ENCODE assay signal across 20 mouse cellular contexts in genomic region chr2:131316167-131316566, GRCm38 (mm10). TPM values are rescaled to one million over a fixed set of nuclear protein-coding genes. Genes with fewer than 3 reads are reported as not detected.
DNase-seq lines count a peak whose midpoint lies in the region; ATAC-seq and TF ChIP-seq lines count a peak whose summit lies in the region.
"Had no signal": no experiment of that assay in that cellular context is flagged by ENCODE, and none has a peak within 500 bp of the region (broad histone marks: within the 10 kb centered on the region; RNA-seq: fewer than 3 reads in every experiment).

No protein-coding gene starts in this region.

- peaks cover 13% of the 10 kb centered on the region for H3K9me3 ChIP-seq in hindbrain, embryonic 14.5 days (ENCODE audit: control insufficient read depth, low read length)
- no peaks in the 10 kb centered on the region for H3K9me3 ChIP-seq in hindbrain, postnatal 0 days (ENCODE audit: low read length)
- no peaks in the 10 kb centered on the region for H3K9me3 ChIP-seq in liver, embryonic 12.5 days (replicated peaks)
- no peaks in the 10 kb centered on the region for H3K9me3 ChIP-seq in liver, embryonic 11.5 days (ENCODE audit: control insufficient read depth, low read length)
- 0 out of 2 replicates have a peak, but pooled peaks cover 4% of the 10 kb centered on the region for H3K9me3 ChIP-seq in midbrain, embryonic 16.5 days (replicated peaks; ENCODE audit: control insufficient read depth, low read length, poor library complexity, severe bottlenecking)
- peaks cover 7% of the 10 kb centered on the region; the same call in 1 of the 2 replicates for H3K9me3 ChIP-seq in midbrain, embryonic 11.5 days (ENCODE audit: control insufficient read depth, low read length)

- peak; percentile 57; the same call in 1 of the 2 replicates for ATAC-seq in hindbrain, embryonic 14.5 days (ENCODE audit: low FRiP score)
- ATAC-seq in hindbrain, postnatal 0 days: no peak
- peak; percentile 10; the same call in 1 of the 2 replicates for ATAC-seq in liver, embryonic 12.5 days
- no peak for ATAC-seq in liver, embryonic 11.5 days (replicated peaks; ENCODE audit: low FRiP score)
- peak; percentile 28; the same call in 1 of the 2 replicates for ATAC-seq in midbrain, embryonic 16.5 days
- no peak for ATAC-seq in midbrain, embryonic 11.5 days (ENCODE audit: low FRiP score)
- ATAC-seq: activated CD4-positive, CD25-positive, alpha-beta regulatory T cell, adult 4 months; forebrain, embryonic 13.5 days; forebrain, postnatal 0 days; Patski had no signal

- DNase-seq in hindbrain, embryonic 14.5 days (ENCODE audit: low spot score): no peak
- no peak for DNase-seq in hindbrain, postnatal 0 days (ENCODE audit: low spot score)
- DNase-seq in liver, embryonic 11.5 days (ENCODE audit: low spot score): no peak
- no peak for DNase-seq in midbrain, embryonic 11.5 days (ENCODE audit: low spot score, missing footprints)
- DNase-seq in left cerebral cortex, postnatal 10 days (ENCODE audit: extremely low spot score in 1 of 2, low spot score in 2 of 2): no peak
- DNase-seq: adrenal gland, postnatal 14 days; cerebellum, adult 11-12 months; cerebellum, adult 9-10 months; cerebellum, postnatal 25 days; forebrain, postnatal 0 days; gastrocnemius, postnatal 14 days; heart, postnatal 36 days had no signal

- no peak for TF ChIP-seq CTCF in hindbrain, postnatal 0 days (IDR thresholded peaks at IDR 0.05; ENCODE audit: low read depth)

- no peaks in the 10 kb centered on the region for H3K4me1 ChIP-seq in hindbrain, embryonic 14.5 days (replicated peaks; ENCODE audit: control insufficient read depth, insufficient read depth, low read length)
- H3K4me1 ChIP-seq in hindbrain, postnatal 0 days (ENCODE audit: insufficient read depth, low read length): no peaks in the 10 kb centered on the region
- no peaks in the 10 kb centered on the region for H3K4me1 ChIP-seq in liver, embryonic 12.5 days
- no peaks in the 10 kb centered on the region; the same call in 1 of the 2 replicates for H3K4me1 ChIP-seq in liver, embryonic 11.5 days (replicated peaks; ENCODE audit: control insufficient read depth, insufficient read depth, low read length)
- no peaks in the 10 kb centered on the region for H3K4me1 ChIP-seq in midbrain, embryonic 16.5 days (ENCODE audit: control insufficient read depth, insufficient read depth, low read length)
- no peaks in the 10 kb centered on the region for H3K4me1 ChIP-seq in midbrain, embryonic 11.5 days (ENCODE audit: control insufficient read depth, insufficient read depth, low read length)
- H3K4me1 ChIP-seq: forebrain, embryonic 13.5 days; hindbrain, embryonic 13.5 days had no signal

- no peaks in the 10 kb centered on the region for H3K27me3 ChIP-seq in hindbrain, embryonic 14.5 days (ENCODE audit: control insufficient read depth, insufficient read depth, low read length)
- no peaks in the 10 kb centered on the region for H3K27me3 ChIP-seq in hindbrain, postnatal 0 days (ENCODE audit: insufficient read depth, low read length)
- no peaks in the 10 kb centered on the region for H3K27me3 ChIP-seq in liver, embryonic 12.5 days (replicated peaks)
- no peaks in the 10 kb centered on the region for H3K27me3 ChIP-seq in liver, embryonic 11.5 days (replicated peaks; ENCODE audit: control insufficient read depth, insufficient read depth, low read length)
- no peaks in the 10 kb centered on the region for H3K27me3 ChIP-seq in midbrain, embryonic 16.5 days (ENCODE audit: control insufficient read depth, insufficient read depth, low read depth, low read length)
- no peaks in the 10 kb centered on the region for H3K27me3 ChIP-seq in midbrain, embryonic 11.5 days (ENCODE audit: control insufficient read depth, insufficient read depth, low read length)
- H3K27me3 ChIP-seq: CH12.LX; forebrain, embryonic 13.5 days; heart, embryonic 12.5 days; hindbrain, embryonic 13.5 days; Patski had no signal

- no peak overlapping the region for H3K4me2 ChIP-seq in hindbrain, embryonic 14.5 days (replicated peaks)
- H3K4me2 ChIP-seq in hindbrain, postnatal 0 days (ENCODE audit: low read depth, low read length): no peak overlapping the region
- H3K4me2 ChIP-seq in liver, embryonic 12.5 days: no peak overlapping the region
- no peak overlapping the region for H3K4me2 ChIP-seq in liver, embryonic 11.5 days
- no peak overlapping the region for H3K4me2 ChIP-seq in midbrain, embryonic 16.5 days (ENCODE audit: low read length)
- no peak overlapping the region for H3K4me2 ChIP-seq in midbrain, embryonic 11.5 days
- H3K4me2 ChIP-seq: forebrain, embryonic 13.5 days; heart, embryonic 12.5 days; hindbrain, embryonic 13.5 days had no signal

- H3K4me3 ChIP-seq in hindbrain, embryonic 14.5 days (replicated peaks; ENCODE audit: low read length): no peak overlapping the region
- H3K4me3 ChIP-seq in hindbrain, postnatal 0 days (ENCODE audit: low read length): no peak overlapping the region
- H3K4me3 ChIP-seq in liver, embryonic 12.5 days: no peak overlapping the region
- H3K4me3 ChIP-seq in liver, embryonic 11.5 days (ENCODE audit: low read depth, low read length): no peak overlapping the region
- no peak overlapping the region for H3K4me3 ChIP-seq in midbrain, embryonic 16.5 days (ENCODE audit: low read depth, low read length)
- no peak overlapping the region for H3K4me3 ChIP-seq in midbrain, embryonic 11.5 days (ENCODE audit: low read depth, low read length)
- H3K4me3 ChIP-seq: forebrain, embryonic 13.5 days; heart, embryonic 12.5 days; hindbrain, embryonic 13.5 days had no signal

- 84% methylated on average over 2 of the region's 2 CpGs for WGBS in hindbrain, embryonic 14.5 days
- 83% methylated on average over 2 of the region's 2 CpGs for WGBS in hindbrain, postnatal 0 days
- 39% methylated on average over 2 of the region's 2 CpGs for WGBS in liver, embryonic 12.5 days (ENCODE audit: insufficient replicate concordance)
- WGBS in liver, embryonic 11.5 days: 77% methylated on average over 2 of the region's 2 CpGs
- WGBS in midbrain, embryonic 16.5 days: 94% methylated on average over 2 of the region's 2 CpGs
- WGBS in midbrain, embryonic 11.5 days: 85% methylated on average over 2 of the region's 2 CpGs

- no peak overlapping the region for H3K27ac ChIP-seq in hindbrain, embryonic 14.5 days
- H3K27ac ChIP-seq in hindbrain, postnatal 0 days: no peak overlapping the region
- no peak overlapping the region for H3K27ac ChIP-seq in liver, embryonic 12.5 days
- H3K27ac ChIP-seq in liver, embryonic 11.5 days (ENCODE audit: low read depth, low read length): no peak overlapping the region
- H3K27ac ChIP-seq in midbrain, embryonic 16.5 days (ENCODE audit: low read length): no peak overlapping the region
- no peak overlapping the region for H3K27ac ChIP-seq in midbrain, embryonic 11.5 days (ENCODE audit: low read depth, low read length)
- H3K27ac ChIP-seq: forebrain, embryonic 13.5 days; hindbrain, embryonic 13.5 days had no signal

- H3K36me3 ChIP-seq in hindbrain, embryonic 14.5 days (replicated peaks; ENCODE audit: control insufficient read depth, insufficient read depth): 0 out of 2 replicates have a peak, but pooled peaks cover 8% of the 10 kb centered on the region
- 0 out of 2 replicates have a peak, but pooled peaks cover 1% of the 10 kb centered on the region for H3K36me3 ChIP-seq in hindbrain, postnatal 0 days (ENCODE audit: insufficient read depth, low read length)
- no peaks in the 10 kb centered on the region for H3K36me3 ChIP-seq in liver, embryonic 12.5 days
- no peaks in the 10 kb centered on the region for H3K36me3 ChIP-seq in liver, embryonic 11.5 days (ENCODE audit: control insufficient read depth, insufficient read depth, low read length)
- H3K36me3 ChIP-seq in midbrain, embryonic 16.5 days (ENCODE audit: control insufficient read depth, insufficient read depth, low read length): peaks cover 7% of the 10 kb centered on the region
- H3K36me3 ChIP-seq in midbrain, embryonic 11.5 days (ENCODE audit: control insufficient read depth, insufficient read depth, low read length): no peaks in the 10 kb centered on the region

- H3K9ac ChIP-seq in hindbrain, embryonic 14.5 days: no peak overlapping the region
- H3K9ac ChIP-seq in hindbrain, postnatal 0 days (replicated peaks; ENCODE audit: low read length): no peak overlapping the region
- H3K9ac ChIP-seq in liver, embryonic 12.5 days: no peak overlapping the region
- H3K9ac ChIP-seq in liver, embryonic 11.5 days (ENCODE audit: low read depth, low read length): no peak overlapping the region
- H3K9ac ChIP-seq in midbrain, embryonic 16.5 days (ENCODE audit: low read depth, low read length): no peak overlapping the region
- no peak overlapping the region for H3K9ac ChIP-seq in midbrain, embryonic 11.5 days (ENCODE audit: low read length)
- H3K9ac ChIP-seq: forebrain, embryonic 13.5 days; forebrain, postnatal 0 days; heart, embryonic 12.5 days; hindbrain, embryonic 13.5 days had no signal

- intact Hi-C loops in left cerebral cortex, postnatal 10 days (cut with DNase I): no loop called here

RNA-seq across cellular contexts. Expression of gene Rnf24, which starts 36.5 kb away (rescaled TPM):
- polyA plus RNA-seq in hindbrain, embryonic 14.5 days (2014; fragmentation: Nextera tagmentation; extraction: Ambion mirVana): 17.4 and 18.0 TPM in 2 replicates
- total RNA-seq in hindbrain, postnatal 0 days (2014; rRNA removed): 15.5 and 21.8 TPM in 2 replicates
- 8.2 and 10.1 TPM in 2 replicates for polyA plus RNA-seq in hindbrain, postnatal 0 days (2015; fragmentation: Nextera tagmentation; extraction: Ambion mirVana)
- polyA plus RNA-seq in liver, embryonic 12.5 days (2016; fragmentation: Nextera tagmentation; extraction: Ambion mirVana): 0.57 and 0.72 TPM in 2 replicates
- 1.2 and 1.7 TPM in 2 replicates for polyA plus RNA-seq in liver, embryonic 11.5 days (2014; fragmentation: Nextera tagmentation; extraction: Ambion mirVana)
- 20.1 and 21.1 TPM in 2 replicates for polyA plus RNA-seq in midbrain, embryonic 16.5 days (2015; fragmentation: Nextera tagmentation; extraction: Ambion mirVana)
- 8.5 and 9.2 TPM in 2 replicates for polyA plus RNA-seq in midbrain, embryonic 11.5 days (2014; fragmentation: Nextera tagmentation; extraction: Ambion mirVana)
- 10 to 100 TPM; 27.6 to 29.0 TPM for total RNA-seq in left cerebral cortex, postnatal 10 days (2021)

RNA-seq across cellular contexts. Expression of gene Pank2, which starts 53.9 kb away (rescaled TPM):
- 31.5 and 35.1 TPM in 2 replicates for polyA plus RNA-seq in hindbrain, embryonic 14.5 days (2014; fragmentation: Nextera tagmentation; extraction: Ambion mirVana)
- 33.6 and 35.2 TPM in 2 replicates for total RNA-seq in hindbrain, postnatal 0 days (2014; rRNA removed)
- 24.9 and 26.5 TPM in 2 replicates for polyA plus RNA-seq in hindbrain, postnatal 0 days (2015; fragmentation: Nextera tagmentation; extraction: Ambion mirVana)
- polyA plus RNA-seq in liver, embryonic 12.5 days (2016; fragmentation: Nextera tagmentation; extraction: Ambion mirVana): 42.0 and 44.8 TPM in 2 replicates
- 37.1 and 41.7 TPM in 2 replicates for polyA plus RNA-seq in liver, embryonic 11.5 days (2014; fragmentation: Nextera tagmentation; extraction: Ambion mirVana)
- 20.3 and 22.6 TPM in 2 replicates for polyA plus RNA-seq in midbrain, embryonic 16.5 days (2015; fragmentation: Nextera tagmentation; extraction: Ambion mirVana)
- 61.1 and 70.3 TPM in 2 replicates for polyA plus RNA-seq in midbrain, embryonic 11.5 days (2014; fragmentation: Nextera tagmentation; extraction: Ambion mirVana)
- total RNA-seq in left cerebral cortex, postnatal 10 days (2021): 10 to 100 TPM; 51.9 to 57.1 TPM

Comparison
In these comparisons a context has a peak if more than half of its experiments do, and no peak if none do; other contexts are left out.
1. ATAC-seq: peak in hindbrain, embryonic 14.5 days (single experiment), liver, embryonic 12.5 days (single experiment) and midbrain, embryonic 16.5 days (single experiment); none in hindbrain, postnatal 0 days (single experiment), liver, embryonic 11.5 days (single experiment) and midbrain, embryonic 11.5 days (single experiment).